Mouse (Mus musculus): ENCODE results near the gene Inpp5k.

Gene Inpp5k

DNA sequence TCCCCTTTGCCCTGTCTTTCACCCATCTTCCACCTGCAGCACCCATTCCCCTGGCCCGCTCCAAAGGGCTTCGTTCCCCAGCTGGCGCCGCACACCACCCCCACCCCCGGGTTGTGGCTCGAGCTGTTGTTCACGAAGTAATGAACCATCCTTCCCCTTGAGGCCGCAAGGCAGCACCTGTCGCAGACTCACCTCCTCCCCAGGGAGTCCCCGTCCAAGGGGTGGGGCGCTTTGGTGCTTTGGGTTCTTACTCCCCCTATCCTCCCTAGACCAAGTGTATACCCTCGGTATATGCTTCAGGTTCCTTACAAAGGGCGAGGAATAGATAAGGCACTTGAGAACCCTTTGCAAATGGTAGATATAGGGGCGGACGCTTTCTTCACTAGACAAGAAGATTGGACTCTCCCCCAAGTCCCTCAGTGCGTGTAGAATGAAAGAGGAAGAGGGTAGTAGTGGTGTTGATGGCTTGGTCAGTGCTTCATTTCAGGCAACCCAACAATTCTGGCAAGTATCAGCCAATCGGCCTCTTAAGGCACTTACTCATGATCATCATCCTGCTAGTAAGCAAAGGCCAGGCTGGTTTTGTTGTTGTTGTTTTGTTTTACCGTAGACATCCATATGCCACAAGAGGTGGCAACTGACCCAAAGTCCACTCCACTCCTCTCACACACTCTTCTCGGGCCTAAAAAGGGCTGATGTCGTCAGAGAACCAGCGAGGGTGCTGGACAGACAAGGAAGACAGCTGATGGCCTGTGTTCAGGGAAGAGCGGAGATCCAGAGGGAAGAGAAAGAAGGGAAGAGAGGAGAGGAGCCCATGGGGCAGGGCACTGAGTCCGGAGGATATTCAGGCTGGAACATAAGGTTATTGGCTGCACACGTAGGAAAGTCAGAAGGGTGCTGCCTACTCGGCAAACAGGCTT is 23.9 kb downstream of the Inpp5k start:
- no peak for DNase-seq

DNA sequence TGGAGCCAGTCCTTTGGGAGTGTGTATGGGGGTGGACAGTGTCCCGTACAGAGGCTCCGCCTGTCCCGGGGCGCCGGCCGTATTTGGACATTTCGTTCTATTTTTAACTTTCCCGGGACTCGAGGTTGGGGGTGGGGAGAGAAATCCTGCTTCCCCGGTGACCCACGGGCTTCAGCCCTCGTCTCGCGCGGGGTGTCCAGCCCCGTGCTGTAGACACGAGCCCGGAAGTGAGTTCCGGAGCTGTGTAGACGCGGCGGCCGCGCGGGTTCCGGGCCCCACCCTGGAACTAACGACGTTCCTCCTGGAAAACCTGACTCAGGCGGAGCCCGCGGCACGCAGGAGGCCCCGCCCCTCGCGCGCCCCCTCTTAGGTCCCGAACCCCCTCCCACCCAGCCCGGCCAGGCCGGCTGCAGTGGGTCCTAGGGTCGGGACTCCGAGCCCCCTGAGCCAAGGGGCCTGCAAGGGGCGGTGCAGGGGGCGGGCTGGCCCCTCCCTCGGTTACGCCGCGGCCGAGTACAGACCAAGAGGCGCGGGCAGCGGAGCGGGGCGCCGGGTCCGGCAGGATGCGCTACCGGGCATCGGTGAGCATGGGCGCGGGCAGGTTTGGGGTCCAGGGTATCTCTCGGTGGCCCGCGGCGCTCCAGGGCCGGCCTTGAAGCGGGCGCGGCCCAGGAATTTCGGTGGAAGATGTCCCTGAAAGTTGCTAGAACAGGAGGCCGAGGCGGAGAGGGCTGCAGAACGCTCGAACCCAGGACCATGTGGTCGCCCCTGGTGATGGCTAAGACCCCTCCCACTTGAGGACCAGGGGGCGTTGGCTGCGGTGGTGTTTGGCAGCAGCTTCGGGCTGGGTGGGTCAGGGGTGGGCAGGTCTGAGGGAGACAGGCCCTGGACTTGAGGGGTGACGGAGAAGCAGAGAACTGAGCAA is 25.1 kb downstream of the Inpp5k start:
- DNase-seq, result peak; percentile 79 to 82

DNA sequence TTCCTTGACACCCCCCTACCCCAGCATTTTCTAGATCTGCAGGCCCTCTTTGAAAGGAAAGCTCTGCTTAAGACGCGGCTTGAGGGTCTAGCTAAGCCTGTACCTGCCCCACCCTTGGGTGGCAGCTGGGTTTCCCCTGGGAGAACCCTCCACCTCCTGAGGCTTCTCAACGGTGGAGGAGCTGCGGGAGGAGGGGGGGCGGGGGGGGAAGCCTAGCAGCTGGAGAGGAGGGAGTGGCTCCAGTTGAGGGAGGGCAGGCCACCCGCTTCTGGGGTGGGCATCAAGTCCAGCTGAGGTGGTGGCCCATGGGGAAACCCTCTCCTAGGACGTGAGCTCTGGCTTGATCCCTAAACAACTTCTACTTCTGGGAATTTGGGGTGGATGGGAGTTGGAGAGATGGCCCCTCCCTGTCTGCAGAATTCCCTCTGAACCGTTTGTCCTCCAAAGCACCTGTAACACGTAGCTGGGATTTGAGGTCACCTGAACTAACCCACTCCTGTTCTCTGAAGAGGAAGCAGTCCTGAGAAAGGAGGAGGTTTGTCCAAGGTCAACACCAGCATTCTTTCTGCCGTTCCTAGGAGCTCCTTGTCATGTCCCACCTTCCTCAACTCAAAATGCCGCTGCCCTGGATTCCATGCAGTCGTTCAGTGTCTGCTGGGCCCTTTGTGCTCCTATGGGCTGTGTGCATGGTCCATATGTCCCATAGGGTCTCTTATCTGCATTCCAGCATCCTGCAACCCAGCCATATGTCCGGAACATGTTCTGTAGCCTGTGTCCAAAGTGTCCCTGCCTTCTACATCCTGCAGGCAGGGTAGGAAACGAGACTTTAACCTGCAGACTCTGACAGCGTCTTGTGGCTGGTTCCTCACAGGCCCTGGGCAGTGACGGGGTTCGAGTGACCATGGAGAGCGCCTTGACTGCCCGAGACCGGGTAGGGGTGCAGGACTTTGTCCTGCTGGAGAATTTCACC is 26.1 kb downstream of the Inpp5k start:
- DNase-seq, result no peak

DNA sequence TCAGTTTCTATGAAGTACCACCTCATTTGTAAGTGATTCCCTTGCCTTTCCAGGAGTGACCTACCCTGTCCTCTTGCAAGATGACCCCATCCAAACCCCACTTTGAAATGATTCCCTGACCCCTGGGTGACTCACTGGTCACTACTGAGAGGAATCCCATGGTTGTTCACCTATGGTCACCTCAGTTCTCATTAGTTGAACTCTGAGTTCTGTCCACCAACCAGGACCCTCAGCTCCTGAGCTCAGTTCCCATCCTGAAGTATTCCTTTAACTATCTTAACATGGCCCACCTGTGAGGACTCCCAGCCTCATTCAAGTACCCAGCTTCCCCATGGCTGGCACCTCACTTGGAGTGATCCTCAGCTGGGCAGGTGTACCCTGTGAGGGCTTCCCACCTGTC is 27.1 kb downstream of the Inpp5k start:
- DNase-seq, result no peak

DNA sequence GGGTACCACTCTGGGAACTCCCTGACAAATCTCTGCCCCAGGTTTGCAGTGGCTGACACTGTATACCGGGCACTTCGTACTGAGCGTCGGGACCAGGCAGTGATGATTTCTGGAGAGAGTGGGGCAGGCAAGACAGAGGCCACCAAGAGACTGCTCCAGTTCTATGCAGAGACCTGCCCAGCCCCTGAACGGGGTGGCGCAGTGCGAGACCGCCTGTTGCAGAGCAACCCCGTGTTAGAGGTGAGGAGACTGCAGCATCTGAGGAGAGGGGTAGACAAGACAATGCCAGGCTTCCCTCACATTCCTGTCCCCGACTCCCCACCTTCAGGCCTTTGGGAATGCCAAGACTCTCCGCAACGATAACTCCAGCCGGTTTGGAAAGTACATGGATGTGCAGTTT is 27.5 kb downstream of the Inpp5k start:
- no peak for DNase-seq

DNA sequence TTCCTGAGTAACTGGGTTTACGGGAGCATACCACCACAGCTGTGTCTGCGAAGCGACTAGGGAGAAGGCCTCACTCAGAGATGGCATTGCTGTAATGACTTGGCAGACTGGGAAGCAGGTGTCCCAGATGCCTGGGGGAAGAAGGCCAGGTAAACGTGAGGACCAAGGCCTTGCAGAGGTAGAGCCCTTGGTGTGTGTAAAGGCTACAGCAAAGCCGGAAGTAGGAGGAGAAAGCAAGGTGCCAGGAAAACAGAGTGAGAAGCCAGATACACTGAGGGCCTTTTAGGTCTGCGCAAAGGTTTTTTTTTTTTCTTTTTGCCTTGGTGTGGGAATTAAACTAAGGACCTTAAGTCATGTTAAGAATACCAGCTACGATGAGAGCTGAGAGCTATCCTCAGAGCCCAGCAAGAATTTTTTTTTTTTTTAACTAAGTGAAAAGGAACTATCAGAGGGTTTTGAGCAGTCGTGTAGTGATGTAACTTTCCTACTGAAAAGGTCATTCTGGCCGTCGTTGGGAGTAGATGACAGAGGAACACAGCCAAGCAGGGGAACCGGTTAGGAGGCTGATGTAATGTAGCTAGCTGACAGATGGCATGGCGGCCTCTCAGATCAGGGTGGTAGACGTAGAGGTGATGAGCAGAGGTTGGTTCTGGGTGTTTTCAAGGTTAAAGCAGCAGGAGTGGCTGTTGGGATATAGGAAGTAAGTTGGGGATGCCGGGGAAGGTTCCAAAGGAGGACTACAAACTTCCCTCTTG is 28.4 kb downstream of the Inpp5k start:
- no peak for DNase-seq

DNA sequence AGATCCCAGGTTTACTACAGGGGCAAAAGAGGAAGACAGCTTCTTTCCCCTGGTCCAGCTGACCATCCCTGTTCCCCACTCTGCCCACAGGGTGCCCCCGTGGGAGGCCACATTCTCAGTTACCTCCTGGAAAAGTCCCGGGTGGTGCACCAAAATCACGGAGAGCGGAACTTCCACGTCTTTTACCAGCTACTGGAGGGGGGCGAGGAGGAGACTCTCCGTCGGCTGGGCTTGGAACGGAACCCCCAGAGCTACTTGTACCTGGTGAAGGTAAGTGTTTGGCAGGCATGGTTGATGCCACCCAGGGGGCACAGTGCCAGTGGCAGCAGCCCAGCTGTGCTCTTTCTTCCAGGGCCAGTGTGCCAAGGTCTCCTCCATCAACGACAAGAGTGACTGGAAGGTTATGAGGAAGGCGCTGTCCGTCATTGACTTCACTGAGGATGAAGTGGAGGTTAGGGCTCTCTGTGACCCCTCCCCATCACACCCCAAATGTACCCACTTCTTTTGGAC is 29.3 kb downstream of the Inpp5k start:
- no peak for DNase-seq

DNA sequence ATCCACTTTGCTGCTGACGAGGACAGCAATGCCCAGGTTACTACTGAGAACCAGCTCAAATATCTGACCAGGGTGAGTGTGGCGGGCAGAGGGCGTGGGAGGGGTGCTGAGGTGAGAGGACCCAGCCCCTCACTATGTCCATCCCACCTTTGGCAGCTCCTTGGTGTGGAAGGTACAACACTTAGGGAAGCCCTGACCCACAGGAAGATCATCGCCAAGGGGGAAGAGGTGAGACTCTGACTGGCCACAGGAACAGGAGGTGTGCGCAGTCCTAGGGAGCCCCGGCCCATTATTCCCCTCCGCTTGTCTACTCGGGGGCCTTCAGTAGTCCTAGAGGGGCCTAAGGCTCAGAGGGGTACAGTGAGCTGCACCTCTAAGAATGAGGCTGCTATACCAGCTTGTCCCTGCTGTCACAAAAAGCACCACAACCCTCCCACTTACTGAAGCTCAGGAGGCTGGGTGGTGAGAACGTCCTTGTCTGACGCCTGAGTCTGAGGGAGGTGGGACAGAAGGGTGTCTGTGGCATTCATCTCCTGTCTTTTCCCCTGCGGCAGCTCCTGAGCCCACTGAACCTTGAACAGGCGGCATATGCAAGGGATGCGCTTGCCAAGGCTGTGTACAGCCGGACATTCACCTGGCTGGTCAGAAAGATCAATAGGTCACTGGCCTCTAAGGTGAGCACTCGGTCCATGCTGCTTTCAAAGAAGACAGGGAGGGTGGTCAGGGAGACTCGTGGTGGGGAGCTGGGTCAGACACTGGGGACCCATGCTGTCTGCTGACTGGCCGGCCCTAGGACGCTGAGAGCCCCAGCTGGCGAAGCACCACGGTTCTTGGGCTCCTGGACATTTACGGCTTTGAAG is 30.4 kb downstream of the Inpp5k start:
- no peak for DNase-seq

DNA sequence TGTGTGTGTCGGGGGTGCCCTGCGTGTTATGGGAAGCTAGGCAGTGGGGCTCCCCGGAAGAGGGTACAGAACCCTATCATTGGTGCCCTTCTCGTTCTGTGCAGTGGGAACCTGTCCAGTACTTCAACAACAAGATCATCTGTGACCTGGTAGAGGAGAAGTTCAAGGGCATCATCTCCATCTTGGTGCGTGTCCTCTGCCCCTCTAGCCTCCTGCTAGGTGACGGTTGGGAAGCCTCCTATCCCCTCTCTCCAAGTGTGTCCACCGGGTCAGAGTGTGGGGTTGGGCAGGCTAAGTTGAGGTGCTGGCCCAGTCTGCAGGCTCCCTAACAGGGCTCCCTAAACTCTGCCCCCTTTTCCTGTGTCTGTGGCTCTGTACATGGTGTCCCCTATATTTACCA is 31.3 kb downstream of the Inpp5k start:
- DNase-seq, result no peak

DNA sequence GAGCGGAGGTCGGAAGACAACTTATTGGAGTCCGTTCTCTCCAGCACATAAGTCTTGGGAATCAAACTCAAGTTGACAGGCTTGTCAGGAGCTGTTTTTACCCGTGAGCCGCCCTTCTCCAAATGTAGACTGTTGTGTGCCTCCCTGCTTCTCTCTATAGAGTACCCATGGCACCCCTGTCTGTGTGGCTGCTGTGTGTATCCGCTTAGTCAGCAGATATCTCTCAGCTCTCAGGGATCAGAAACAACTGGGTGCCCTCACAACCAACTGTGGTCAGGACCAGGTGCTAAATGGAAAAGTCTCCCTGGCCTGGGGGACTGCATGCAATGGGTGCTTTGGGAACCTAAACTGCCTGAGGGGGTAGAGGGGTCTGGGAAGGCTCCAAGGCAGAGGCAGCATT is 35.5 kb downstream of the Inpp5k start:
- DNase-seq, result no peak

DNA sequence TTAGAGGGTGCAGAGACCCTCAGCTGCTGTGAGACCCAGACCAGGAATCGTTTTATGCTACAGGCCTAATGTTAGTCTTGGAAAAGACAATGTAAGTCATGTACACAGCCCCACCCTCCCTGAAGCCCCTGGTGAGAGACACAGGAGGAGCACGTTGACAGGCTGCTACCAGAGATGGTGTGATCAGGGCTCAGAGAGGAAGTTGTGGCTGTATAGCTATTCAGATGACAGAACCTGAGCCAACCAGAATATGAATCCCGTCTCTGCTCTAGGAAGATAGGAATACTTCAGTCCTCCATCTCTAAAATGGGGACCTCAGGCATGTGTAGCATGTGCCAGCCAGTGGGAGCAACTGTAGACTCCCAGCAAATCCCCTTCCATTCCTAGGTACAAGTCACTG is 37.8 kb downstream of the Inpp5k start:
- DNase-seq, result no peak

DNA sequence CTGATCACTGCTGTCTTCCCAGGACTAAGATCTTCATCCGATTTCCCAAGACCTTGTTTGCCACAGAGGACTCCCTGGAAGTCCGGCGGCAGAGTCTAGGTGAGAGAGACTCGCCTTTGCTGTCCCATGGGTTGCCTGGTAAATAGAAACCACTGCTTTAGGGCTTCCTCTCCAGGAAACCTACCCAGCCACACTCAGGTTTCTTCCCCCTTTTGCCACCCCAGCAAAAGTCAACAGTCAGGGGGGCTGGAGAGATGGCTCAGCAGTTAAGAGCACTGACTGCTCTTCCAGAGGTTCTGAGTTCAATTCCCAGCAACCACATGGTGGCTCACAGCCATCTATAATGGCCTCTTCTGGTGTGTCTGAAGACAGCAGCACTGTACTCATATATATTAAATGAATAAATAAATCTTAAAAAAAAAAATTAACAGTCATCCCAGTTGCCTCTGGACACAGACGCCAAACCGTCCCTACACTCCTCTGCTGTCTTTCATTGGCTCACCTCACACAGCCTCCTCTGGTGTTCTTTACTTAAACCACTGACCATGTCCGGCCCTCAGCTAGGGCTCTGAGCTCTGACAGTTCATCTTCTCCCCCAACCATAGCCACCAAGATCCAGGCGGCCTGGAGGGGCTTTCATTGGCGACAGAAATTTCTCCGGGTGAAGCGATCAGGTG is 38.5 kb downstream of the Inpp5k start:
- DNase-seq, result no peak

DNA sequence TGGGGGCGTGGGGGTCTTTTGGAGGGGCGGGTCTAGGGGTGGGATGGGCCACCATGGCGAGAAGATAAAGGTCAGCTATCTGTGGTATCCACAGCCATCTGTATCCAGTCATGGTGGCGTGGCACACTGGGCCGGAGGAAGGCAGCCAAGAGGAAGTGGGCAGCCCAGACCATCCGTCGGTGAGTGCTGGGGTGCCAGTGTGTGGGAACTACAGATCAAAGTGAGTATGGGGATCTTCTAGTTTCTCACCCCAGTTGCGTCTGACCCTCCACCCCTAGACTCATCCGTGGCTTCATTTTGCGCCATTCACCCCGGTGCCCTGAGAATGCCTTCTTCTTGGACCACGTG is 39.0 kb downstream of the Inpp5k start:
- DNase-seq, result no peak

DNA sequence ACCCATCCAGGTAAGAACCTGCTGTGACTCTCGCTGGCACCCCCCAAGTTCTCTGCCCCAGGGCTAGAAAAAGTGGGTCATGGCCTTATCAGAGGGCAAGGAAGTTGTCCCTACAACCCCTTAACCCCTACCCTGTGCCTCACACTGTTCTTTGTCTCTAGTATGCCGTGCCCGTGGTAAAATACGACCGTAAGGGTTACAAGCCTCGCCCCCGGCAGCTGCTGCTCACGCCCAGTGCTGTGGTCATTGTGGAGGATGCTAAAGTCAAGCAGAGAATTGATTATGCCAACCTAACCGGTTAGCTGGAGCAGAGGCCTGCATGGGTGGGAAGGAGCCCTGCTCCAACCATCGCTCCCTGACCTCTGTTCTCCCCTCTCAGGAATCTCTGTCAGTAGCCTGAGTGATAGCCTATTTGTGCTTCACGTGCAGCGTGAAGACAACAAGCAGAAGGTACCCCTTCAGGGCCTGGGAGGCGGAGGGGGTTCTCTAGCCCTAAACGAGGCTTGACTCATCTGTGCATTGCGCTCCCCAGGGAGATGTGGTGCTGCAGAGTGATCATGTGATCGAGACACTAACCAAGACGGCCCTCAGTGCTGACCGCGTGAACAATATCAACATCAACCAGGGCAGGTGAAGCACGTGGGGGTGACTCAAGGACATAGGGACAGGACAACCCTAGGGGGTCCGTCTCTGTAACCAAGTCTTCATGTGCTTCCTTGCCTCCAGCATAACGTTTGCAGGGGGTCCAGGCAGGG is 40.8 kb downstream of the Inpp5k start:
- DNase-seq, result no peak

DNA sequence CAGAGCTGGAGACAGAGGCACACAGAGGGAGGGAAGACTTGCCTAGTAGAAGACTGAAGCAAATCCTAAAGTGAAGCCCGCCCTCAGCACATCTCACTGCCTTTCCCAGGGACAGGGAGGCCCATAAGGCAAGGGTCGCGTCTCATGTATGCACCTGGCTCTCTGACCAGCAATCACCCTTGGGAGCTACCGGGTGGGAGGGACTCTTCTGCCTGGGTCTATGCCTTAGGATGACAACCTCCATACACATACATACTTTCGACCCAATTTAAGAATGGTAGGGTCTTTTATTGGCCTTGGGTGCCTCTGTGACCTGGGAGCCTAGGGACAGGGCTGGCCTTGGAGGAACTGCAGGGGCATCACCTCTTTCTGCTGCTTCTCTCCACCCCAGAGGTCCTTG is 42.6 kb downstream of the Inpp5k start:
- DNase-seq, result no peak

DNA sequence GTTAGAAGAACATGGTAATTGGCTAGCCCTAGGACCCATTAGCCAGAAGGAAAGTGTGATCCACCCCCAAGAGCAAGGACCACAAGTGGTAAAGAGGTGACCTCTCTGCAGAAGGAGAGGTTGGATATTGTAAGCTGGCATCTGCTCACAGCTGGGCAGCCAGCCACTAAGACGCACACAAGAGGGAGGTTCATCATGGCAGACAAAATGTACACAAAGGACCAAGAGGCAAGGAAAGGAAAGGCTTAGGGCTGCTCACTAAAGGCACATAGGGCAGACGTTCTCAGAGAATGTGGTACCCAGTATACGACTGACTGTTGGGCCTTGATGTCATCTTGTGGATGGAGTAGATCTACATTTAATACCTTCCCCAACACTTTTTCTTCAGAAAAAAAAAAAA is 44.1 kb downstream of the Inpp5k start:
- no peak for DNase-seq

DNA sequence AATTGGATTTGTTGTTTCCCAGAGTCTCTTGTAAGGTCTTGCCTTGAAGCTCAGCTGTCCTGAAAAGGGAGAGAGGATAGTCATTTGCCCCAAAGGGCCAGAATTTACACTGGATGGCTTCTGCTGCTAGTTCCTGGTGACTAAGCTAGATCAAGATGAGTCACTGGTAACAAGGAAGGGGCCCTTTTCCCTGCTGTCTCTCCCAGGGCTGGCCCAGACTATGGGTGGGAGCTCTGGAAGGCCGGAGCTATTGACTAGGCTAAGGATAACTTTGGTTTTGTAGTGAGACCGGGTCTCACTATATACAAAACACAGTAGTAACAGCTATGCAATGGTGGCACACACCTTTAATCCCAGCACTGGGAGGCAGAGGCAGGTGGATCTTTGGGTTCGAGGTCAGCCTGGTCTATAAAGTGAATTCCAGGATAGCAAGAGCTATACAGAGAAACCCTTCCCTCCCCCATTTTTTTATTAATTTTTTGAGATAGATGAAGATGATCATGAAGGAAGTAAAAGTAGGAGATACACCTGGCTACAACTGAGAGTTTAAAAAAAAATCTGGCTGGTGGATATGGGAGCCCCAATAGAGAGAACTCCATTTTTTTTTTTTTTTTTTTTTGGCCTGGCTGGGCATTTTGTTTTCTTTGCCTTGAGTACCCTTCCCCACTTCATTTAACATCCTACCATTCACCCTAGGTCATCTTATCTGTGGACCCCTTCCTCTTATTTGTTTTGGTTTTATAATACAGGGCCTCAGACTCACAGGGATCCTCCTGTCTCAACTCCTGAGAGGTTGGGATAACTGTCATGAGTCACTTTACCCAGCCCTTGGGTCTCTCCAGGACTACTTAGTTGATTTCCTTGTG is 47.3 kb downstream of the Inpp5k start:
- no peak for DNase-seq

DNA sequence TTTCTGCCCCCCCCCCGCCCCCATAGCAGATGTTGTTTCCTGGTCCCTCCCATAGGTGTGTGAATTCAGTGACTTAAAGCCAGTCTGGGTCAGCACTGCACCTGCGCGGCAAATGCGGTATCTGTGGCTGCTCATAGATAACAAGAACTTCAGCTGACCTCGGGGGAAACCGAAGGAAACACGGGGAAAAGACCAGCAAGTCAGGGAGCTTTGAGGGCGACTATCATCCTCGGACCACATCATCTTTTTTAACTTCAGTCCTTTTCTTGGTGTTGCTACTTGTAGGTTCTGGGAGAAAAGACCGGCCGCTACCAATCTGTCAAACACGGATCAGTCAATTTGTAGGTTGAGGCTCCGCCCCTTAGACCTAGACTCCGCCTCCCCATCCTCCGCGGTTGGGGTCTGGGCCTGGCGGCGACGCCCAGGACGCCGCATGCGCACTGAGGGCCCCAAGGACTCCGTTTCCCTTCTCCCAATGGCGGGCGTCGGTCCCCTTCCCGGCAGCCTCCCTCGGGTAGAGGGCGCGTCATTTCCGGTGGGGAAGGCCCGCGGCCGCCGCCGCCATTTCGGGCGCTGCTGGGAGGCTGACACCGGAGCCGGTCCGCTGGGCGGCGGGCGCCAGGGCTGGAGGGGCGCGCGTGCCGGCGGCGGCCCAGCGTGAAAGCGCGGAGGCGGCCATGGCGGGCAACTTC is 48.1 kb downstream of the Inpp5k start, which contains the start of gene Crk:
Gene Crk (plus strand): TSS at position 513 of the 692 bp plus-strand sequence.
- DNase-seq, result peak; percentile 98 to 99

All from kidney, adult 8-10 months (tissue).